Mouse (Mus musculus) left cerebral cortex, postnatal 25 days (tissue): Measurements from ENCODE around the gene BC052040. TPM values are rescaled to one million over a fixed set of nuclear protein-coding genes. Genes with fewer than 3 reads are reported as not detected.
A peak's percentile ranks its signal among the peaks of the same experiment; 100 is the strongest.

Source experiments
- DNase-seq, 2 experiments: peaks; one replicate each; pipeline ENCODE4 v3.0.0; 2022; ENCODE audit warnings: low spot score in 2 of 2, mixed read lengths in 1 of 2
- intact Hi-C: fragments of 180-260 bp; cut with DNase I; formaldehyde crosslinking; loops from one replicate; pipeline ENCODE4 v1.15.1; 2025
- total RNA-seq, 2 experiments: library from RNA; stranded (reverse); gene quantifications; 2 replicates each; pipeline ENCODE4 v1.2.3; 2021

Gene BC052040
- total RNA-seq, 2 experiments from 2014 or later: 6.7 to 7.6 TPM

DNA sequence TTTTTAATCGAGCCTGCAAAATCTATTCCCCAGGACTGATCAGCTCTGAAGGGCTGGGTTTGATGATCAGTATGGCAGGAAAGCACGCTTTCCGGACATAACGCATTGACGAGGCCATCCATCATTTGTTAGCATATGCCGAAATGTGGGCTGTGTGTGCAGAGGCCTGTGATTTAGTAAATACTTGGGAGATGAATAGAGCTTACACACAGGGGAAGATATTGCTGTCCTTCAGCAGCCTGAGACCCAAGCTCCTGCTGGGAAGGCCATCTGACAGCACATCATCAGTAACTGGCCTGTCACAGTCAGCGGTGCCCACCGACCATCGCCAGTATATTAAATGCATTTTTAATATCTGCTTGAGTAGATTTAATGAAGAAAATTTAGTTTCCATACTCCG lies 15.5 kb downstream of the BC052040 start:
- no peak for DNase-seq
- intact Hi-C loops: no loop called here

DNA sequence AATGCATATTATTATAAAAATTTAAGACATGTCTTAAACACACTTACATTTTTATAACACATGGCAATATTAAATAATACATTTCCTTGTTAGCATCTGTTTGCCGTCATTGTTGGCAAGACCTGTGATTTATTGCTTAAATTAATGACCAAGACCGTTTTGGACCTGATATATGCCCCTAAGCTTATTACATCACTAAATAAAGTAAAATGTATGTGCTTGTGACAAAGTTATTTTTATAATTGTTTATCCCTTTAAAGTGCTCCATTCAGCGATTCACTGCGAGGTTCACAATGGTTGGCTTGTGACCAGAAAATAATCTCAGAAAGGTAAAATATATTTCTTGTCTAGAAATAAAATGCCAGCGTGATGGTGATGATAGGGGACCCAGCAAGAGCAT lies 16.8 kb downstream of the BC052040 start:
- intact Hi-C loops: no loop called here
- DNase-seq: no peak

DNA sequence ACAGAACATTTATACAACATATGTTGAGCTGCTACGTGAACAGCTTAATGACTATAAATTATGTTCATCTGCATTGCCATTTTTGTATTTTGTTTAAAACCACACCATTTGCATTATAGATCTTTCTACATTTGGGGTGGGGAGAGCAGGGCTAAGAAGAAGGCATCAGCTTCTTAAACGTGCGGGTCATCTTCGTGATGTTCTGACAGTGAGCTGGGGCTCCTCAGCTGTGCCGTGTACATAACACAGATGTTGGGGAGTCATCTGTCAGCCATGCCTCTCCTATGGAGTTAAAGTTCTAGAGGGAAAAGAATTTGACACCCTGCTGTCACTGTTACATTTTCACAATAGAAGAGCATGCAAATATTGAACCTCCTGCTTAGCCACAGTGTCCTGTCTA lies 19.2 kb downstream of the BC052040 start:
- intact Hi-C loops: no loop called here
- no peak for DNase-seq

DNA sequence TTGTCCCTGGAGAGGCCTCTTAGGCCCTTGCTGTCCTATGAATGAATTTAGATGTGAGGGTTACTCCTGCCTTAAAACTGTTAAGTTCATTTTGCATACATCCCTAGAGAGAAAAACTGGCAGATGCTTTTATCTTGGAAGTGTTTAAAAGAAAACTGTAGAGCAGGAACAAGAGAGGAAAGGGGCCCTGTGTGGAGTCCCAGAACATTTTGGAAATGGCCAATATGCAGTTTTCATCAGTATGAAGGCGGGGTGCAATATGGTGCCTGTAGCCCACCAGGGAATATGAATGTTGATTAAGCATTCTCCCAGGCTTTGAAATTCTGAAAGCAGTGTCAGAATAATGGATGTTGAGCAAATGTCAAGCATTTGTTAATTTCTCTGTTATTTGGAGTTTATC lies 19.8 kb downstream of the BC052040 start:
- intact Hi-C loops: no loop called here
- DNase-seq: no peak

DNA sequence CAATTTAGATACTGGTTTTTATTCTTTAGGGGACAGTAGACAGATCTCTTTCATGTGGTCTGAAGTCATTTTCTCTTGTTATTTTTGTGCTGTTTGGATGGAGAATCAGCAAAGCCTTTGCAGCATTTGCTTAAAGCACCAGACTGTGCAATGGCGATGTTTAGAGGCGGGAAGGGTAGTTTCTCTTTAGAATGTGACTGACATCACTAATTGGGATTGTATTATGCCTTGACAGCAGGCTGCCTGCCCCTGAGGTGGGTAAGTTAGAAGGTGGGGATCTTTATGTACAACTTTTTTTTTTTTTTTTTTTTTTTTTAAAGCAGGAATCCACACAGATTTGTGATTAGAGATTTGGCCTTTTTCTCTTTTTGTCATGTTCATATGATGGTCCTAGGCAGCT lies 20.6 kb downstream of the BC052040 start:
- intact Hi-C loops: no loop called here
- no peak for DNase-seq

DNA sequence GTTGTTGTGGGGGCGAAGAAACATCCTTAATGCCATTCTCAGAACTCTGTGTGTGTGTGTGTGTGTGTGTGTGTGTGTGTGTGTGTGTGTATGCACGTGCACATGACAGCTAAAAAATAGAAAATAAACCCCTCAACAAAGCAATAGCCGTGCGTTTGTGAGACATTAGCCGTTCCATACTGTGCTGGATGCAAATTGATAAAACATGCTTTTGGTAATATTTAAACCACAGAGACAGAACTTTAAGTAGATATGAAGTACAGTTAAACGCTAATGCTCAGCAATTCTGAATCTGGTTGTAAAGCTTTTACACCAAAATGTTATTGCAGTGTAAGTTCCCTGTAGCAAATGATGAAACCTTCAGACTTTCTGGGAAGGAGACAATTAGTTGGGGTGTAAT lies 22.6 kb downstream of the BC052040 start:
- intact Hi-C loops: no loop called here
- DNase-seq: peak in 1 of 2 experiments; percentile 19

DNA sequence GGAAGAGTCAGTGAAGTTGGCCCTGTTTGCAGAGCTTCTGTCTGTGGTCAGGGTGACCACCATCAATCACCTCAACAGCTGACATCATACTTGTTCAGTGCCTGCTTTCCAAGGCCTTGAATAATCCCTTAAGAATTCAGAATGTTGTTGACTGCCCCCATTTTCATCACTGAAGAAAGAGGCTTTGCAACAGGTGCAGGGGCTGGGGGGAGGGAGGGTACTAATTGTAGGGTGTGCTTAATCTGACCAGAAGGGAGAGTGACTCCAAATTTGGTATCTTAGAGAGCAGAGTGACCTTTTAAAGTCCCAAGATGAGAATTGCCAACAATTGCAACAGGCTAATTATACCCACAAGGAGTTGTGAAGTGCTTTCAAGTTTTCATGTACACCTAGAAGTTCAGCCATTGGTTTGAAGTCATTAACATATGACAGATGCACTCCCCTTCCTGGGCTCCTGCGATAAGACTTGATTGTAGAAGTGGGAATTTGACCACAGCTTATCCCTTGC lies 24.4 kb downstream of the BC052040 start:
- intact Hi-C loops: no loop called here

DNA sequence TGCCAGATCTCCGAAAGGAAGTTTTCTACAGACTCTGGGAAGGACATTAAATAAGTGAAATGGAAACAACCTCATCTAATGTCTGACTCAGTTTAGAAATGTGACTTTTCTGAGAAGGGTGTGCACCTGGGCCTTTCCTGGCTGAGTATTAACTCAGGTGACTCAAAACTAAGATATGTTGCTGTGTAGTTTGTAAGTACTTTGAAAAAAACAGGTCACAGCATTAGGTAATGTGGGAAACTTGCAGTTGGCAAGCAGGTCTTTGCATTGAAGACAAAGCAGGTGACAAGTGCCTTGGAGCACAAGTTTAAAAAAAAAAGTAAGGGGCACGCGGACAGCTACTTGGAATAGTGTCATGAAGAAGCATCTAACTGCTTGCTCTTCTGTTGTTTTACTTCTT lies 27.5 kb downstream of the BC052040 start:
- intact Hi-C loops: no loop called here
- DNase-seq: no peak

More for the DNA sequence above, 24.4 kb downstream of the BC052040 start:
- no peak for DNase-seq

DNA sequence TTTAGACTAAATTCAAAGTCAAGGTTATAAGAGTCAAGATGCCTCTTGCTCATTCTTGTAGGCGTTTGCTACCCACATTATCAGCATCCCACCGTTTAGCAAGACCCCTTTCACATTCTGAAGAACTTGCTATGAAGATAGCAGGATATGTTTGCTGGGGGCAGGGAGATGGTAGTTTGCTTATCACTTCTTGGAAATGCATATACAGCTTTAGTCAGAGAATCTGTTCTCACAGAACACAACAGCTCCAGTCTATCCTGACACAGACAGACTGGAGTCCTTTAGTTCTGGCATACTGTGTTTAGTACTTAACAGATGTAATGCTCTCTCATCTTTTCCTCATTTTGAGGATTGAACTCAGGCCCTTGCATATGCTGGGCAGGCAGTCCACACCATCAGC lies 28.6 kb downstream of the BC052040 start:
- intact Hi-C loops: no loop called here

DNA sequence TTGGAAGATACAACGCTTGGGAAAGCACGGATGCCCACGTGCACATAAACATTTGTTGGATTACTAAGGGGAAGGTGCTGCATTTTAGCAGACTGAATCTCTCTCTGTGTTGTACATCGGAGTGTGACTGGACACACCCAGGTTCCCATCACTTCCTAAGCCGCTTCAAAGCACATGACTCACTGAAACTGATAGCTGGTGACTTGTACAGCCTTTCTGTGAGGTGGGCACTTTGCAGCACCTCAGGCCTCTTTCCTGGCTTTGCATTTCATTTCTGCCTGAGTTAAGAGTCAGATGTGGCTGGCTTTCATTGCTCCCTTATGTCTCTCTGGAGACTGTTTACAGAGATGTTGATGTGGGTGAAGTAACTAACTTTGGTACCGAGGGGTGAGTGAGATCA lies 29.0 kb downstream of the BC052040 start:
- no peak for DNase-seq
- intact Hi-C loops: no loop called here

More for the DNA sequence above, 28.6 kb downstream of the BC052040 start:
- DNase-seq: no peak

DNA sequence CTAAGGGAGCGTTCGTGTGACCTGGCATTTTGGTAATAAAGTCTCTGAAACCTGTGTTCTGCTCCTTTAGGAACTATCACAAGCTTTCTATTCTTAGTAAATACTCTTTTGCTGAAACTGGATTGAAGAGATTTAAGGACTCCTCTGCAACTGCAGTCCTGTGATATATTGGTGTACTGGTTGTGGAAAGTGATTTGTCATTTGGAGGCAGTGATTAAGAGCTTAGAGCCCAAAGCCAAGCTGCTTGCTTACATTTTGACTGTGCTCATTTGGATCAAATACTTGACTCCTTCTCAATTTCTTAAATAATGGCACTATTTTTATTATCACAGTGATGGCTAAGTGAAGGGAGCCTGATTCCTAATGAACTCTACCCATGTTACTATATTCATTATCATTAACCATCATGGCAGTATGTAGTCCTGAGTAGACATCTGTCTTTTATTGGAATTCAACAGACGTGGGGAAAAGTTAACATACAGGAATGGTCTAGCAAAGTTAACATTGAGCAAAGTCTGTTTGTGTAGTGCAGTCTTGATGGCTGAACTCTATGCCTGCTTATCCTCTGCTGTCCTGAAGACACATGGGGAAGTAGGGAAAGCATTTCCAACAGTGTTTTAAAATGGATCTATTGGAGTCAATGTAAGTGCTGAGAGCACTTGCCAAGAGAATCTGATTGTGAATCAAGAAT lies 32.5 kb downstream of the BC052040 start:
- no peak for DNase-seq
- intact Hi-C loops: no loop called here

DNA sequence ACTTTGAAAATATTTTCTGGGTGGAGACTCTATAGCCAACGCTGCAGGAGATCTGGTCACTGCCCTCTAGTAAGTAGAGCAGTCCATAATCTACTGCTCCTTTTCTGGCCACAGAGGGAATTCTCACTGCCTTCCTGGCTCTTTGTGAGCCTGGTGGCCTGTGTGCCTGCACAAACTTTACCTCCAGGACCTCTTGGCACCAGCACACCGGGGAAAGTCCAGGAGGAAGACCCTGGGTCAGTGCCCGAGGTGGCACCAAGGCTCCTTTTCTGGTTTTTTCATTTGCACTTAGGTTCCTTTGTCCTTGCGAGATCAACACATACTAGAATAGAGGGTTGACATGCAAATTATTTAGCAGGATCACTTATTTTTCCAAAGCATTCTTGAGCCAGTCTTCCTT lies 47.0 kb downstream of the BC052040 start:
- no peak for DNase-seq
- intact Hi-C loops: no loop called here

DNA sequence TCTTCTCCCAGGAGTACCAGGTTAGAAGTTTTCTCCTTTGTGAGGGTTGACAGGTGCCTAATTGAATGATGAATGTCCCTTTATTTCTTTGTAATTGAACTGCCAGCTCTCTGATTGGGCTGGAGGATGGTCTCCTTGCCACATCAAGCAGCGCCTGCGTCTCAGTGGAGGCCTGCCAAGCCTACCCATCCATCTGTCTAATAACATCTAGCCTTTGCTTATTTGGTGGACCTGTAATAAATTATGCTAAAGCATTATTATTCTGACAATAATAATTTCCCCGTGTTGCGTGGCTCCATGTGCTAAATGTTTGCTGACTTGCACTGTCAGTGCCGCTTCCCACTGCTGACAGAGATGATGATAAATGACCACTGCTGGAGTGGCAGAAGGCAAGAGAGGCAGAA lies 49.5 kb downstream of the BC052040 start:
- no peak for DNase-seq

DNA sequence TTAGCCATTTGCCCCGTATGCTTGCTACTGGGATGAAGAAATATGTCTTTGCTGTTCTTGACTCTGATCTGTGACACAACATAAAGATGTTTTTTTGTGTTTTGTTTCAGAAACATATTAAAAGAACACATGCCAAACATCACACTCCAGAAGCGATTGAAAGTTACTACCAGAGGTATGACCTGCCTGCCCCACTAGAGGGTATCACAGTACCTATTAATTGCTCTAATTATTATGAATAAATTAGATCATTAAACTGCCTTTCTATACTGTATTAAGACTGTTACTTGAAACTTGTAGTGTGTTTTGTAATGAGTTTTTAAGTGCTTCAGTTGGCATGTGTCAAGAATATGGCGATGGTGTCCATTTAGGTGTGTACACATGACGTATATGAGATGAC lies 50.3 kb downstream of the BC052040 start:
- no peak for DNase-seq
- intact Hi-C loops: no loop called here

More for the DNA sequence above, 49.5 kb downstream of the BC052040 start:
- intact Hi-C loops: no loop called here

DNA sequence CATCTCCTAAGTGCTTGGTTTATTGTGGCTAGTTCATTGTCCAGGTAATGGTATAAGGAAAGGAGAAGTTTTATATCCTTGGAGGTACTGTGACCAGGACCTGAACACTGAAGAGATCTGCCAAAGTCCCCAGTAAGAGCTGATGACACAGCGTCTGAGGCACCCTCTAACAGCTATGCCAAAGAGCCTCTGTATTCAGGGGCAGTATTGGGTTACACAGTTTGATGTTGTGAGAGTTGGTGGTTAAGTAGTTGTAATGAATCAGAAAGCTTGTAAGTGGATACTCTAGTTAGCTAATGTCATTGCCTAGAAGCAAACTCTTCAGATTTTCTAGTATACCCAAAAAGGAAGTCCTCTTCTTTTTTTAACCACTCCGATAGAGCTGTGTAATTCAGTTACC lies 68.7 kb downstream of the BC052040 start:
- intact Hi-C loops: no loop called here
- no peak for DNase-seq

DNA sequence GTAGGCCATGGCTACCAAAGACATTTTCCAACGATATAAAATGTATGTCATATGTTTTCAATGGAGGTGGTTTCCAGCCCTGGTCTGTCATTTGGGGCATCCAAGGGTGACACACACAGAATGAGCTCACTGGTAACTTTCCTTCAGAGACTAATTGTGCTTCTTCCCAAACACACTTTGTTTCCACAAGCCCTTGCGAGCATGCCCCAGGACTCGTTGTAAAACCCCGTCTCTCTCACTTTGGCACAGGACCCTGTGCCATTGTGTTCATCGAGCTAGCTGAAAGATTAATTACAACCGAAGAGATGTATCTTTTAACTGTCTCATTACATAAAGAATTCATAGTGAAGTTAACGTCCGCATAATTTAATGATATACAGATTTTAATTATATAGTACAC lies 78.2 kb downstream of the BC052040 start:
- intact Hi-C loops: no loop called here
- DNase-seq: no peak

DNA sequence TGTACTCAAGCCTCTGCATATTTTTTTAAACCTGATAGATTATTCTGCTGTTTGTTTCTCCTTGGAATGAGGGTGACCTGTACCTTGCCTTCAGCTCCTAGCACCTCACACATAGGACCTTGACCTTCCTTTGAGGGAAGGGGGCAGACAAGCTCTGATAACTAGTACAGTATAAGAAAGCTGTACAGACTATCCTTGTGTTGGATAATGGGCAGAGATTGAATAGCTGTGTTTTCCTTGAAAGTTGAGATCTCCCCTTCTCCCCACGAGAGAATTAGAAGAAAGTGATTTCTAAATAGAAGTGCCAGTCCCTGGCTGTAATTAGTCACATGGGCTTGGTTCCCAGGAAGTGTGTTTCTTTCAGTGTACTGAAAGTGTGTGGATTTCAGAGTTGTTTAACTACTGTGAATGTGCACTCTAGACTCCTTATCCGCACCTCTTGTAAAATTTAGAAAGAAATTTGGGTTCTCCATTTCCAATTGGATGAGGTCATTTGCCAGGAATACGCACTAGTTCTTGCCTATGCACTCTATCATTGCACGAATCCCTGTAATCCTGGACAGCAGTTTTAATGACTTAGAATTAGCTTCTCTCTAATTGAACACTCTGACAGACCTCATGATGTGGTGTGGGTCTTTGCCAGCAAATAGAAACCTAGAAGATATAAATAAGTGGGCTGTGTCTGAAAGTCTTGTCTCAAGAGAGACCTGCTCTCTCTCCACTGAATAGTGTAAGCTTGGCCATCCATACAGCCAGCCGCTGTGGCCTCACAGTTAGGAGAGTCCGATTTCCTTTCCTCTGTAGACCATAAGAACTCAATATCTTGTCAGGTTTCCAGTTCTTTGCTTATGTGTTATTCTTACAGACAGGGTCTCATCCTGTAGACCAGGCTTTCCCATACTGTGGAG lies 79.0 kb downstream of the BC052040 start:
- no peak for DNase-seq
- intact Hi-C loops: no loop called here

DNA sequence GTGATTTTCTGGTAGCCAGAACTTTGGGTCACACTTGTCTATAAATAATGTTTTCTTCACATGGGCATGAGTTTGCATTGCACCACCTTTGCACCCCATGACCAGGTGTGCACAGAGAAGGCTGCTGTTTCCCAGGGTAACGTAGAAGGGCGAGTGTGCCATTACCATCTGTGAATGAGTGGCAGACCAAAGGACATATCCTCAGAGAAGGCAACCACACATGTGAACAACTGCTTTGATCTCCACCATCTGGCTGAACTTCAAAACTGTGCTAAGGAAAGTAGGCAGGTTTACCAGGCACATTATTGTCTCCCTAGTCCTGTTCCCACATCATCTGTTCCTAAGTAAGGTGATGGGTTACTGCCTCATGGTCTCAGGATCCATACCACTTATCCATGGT lies 86.0 kb downstream of the BC052040 start:
- DNase-seq: no peak
- intact Hi-C loops: no loop called here

DNA sequence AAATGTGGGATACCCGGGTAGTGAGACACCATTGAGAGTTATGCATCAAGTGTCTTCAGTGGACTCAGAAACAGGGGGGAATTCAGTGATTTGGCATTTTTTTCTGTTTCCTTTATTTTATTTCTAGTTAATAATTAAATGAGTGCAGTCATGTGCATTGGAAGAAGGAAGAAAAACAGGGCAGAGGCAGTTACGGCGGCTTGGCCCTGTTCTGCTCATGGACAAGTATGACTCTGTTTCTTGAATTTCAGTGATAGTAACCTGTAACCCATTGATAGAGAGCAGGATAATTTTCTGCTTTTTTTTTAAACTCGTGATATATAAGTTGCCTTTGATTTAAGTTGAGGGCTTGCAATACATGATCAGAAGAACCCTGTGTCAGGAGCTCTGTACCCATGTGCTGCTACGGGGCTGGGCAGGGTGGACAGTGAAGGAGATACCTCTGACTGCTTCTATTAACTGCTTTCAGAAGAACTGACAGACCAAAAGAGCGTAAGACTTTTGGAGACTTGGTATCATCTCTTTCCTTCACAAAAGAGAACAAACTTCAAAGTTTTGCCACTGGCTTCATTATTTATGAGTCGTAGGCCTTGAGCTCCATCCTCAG lies 91.6 kb downstream of the BC052040 start:
- no peak for DNase-seq
- intact Hi-C loops: no loop called here

DNA sequence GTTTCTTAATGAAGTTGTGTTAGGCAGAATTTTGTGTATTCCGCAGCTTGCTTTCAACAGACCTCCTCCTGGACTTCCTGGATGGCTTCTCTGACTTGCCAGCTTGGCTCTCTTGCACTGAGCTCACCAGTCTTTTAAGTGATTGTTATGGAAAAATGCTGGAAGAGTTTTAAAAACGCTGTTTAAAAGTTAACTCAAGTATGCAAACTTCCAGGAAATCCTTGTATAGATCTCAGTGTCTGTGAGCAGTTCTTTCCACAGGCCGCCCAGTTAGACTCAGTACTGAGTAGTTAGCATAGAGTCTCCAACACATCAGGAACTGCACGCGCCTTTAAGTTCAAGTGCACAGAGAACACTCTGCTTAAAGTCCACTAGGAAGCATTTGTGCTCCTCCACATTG lies 97.3 kb downstream of the BC052040 start:
- intact Hi-C loops: no loop called here
- DNase-seq: no peak

DNA sequence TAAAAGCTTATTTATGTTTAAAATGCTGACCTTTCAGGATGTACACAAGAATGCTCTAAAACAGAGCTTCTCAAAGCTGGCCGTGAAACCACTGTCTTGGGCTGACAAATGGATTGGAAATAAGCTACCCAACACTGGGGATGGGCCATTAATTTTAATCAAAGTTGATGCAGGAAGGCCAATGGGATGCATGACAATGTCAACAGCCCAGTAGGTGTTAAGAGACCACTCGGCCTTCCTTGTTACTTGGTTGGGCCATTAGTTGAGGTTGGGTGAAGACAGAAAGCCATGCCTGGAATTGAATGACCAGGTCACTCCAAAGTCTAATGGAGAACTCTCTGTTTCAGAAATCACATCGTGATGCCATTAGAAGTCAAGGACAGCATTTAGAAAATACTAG lies 103.7 kb downstream of the BC052040 start:
- intact Hi-C loops: no loop called here
- DNase-seq: no peak
